Mouse (Mus musculus) gonadal fat pad, adult 2 months (tissue): ENCODE data around the gene Zfyve28. TPM values are rescaled to one million over a fixed set of nuclear protein-coding genes. Genes with fewer than 3 reads are reported as not detected.

Experiments used
- DNase-seq: peaks from one replicate; pipeline ENCODE4 v3.0.0-alpha.2; 2012; ENCODE audit warnings: low read depth
- polyA plus RNA-seq: library from polyadenylated mRNA; depleted of rRNA; stranded (reverse); fragments of >200 nt; gene quantifications from 2 replicates; pipeline ENCODE4 v1.2.3, GENCODE M21; 2012

Gene Zfyve28
- polyA plus RNA-seq, 1 experiment: 5.1 TPM

DNA sequence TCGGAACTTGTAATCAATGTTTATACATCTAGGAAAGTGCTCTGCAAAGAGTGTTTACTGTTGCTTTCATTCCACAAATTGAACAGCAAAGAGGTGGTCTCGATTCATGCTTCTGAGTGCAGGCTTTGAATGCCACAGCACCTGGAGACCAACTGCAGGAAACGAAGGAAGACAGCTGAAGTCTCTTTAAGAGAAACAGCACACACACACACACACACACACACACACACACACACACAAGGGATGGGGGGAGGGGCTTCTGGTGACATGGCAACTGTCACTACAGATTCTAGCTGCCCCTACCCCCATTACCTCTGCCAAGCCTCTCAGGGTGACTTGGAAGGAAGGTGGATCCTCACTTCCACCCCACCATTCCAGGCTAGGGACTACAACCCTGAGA is 80.7 kb downstream of the Zfyve28 start:
- DNase-seq: no peak

- DNase-seq: no peak
These were observed 82.5 kb downstream of the Zfyve28 start for GRCm38 (mm10) chr5:34205788-34206187.

DNA sequence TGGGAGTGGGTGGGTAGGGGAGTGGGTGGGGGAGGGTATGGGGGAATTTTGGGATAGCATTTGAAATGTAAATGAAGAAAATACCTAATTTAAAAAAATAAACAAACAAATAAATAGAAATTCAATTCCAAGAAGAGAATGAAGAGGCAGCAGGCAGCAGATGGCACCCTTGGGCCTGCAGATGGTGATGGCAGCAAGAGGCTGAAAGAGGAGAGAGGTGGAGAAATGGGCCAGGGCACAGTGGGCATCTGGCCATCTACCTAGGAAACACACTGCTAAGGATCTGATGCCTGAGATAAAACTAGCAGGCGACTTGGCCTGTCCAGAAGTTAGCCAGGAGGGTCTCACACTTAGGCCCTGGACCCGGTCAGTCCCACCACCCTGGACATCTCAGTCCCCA is 83.3 kb downstream of the Zfyve28 start:
- DNase-seq: no peak

- DNase-seq: no peak
These were observed 86.2 kb downstream of the Zfyve28 start for GRCm38 (mm10) chr5:34202006-34202405.

DNA sequence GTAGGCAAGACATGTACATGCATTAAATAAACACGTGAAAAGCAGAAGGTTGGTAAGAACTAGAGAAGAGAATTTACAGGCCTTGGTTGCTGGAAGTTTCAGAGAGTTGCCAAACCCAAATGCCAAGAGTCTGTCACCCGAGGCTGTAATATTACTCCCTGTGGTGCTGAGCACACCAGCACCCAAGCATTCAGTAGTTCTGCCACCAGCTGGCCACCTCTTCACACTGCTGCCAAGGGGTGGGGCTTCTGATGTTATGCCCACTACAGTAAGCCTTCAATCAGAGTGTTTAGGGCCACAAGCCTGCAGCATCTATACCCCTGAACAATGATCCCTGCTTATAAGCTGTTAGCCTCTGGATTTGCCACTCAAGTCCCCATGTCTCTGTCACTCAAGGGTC is 86.9 kb downstream of the Zfyve28 start:
- no peak for DNase-seq

- no peak for DNase-seq
These were observed 89.6 kb downstream of the Zfyve28 start for GRCm38 (mm10) chr5:34198615-34199014.

- no peak for DNase-seq
These were observed 91.0 kb downstream of the Zfyve28 start for GRCm38 (mm10) chr5:34197243-34197642.

GRCm38 (mm10) chr5:34196423-34196822 is 91.8 kb downstream of the Zfyve28 start:
- DNase-seq: no peak

DNA sequence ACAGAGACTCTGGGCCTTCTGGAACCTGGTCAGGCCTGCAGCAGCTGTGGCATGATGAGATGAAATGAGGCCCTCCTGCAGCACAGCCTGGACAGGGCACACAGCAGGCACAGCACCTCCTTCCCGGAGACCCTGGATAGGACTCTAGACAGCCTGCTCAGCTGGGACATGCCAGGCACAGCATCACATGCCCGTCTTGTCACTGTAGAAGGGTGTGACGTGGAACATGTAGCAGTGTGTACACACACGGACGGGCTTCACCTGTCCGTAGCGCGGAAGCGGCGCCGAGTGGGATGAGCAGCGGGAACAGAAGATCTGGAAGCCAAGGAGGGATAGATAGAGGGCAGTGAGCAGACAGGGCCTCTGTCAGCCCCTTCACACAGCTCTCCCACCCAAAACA is 92.5 kb downstream of the Zfyve28 start:
- no peak for DNase-seq

DNA sequence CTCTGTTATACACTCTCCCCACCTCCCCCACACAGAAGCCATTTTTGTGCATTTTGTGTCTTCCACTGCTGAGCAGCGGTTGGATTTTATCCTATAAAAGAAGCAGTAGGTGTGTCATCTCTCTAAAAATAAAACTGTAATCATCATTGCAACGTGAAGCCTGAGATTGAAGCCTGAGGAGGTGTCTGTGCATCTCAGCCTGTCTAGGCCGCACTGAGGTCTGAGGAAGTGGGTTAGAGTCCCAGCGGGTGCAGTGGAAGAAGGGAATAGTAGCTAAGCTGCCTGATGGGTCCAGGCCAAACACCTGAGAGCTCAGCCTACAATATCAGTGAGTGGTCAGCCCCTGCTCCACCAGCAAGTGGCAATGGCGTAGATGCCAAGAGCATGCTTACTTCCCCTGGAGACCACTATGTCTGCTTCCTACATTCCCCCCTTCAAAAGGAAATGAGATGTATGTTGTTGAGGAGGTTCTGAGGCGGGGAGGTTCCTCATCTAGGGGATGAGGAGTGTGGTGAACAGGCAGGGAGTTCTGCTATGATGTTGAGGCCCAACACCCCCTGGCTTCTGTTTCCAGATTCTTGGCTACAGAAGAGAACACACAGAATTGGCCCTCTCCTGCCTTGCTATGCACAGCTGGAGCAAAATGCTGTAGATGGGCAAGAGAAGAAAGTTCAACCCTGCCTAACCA is 93.1 kb downstream of the Zfyve28 start:
- DNase-seq: no peak

GRCm38 (mm10) chr5:34194426-34194825 is 93.8 kb downstream of the Zfyve28 start:
- DNase-seq: no peak

GRCm38 (mm10) chr5:34191843-34192242 is 96.4 kb downstream of the Zfyve28 start:
- no peak for DNase-seq

DNA sequence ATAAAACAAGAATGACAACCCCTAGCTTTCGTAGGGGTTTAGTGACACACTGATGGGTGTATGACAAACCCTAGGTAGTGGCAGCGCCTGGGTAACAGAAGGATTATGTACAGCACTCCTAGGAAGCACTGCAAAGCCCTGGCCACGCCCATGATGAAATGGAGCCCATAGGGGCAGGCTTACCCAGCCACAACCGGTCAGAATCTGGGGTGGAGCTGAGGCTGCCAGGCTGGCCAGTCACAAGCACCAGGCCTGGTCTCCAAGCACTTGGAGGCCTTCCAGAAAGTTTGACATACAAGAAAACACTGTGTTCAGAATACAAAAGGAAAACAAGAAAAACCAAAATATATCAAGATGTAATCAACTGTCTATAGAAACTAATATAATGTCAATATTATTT is 97.2 kb downstream of the Zfyve28 start:
- no peak for DNase-seq

- no peak for DNase-seq
These were observed 98.7 kb downstream of the Zfyve28 start for GRCm38 (mm10) chr5:34189521-34189920.

- DNase-seq: no peak
These were observed 99.4 kb downstream of the Zfyve28 start for GRCm38 (mm10) chr5:34188856-34189255.

GRCm38 (mm10) chr5:34187601-34188316 is 100.5 kb downstream of the Zfyve28 start, which contains the start of gene Mxd4:
Mxd4 (minus strand) TSS chr5:34187720.
- peak; percentile 98 for DNase-seq

DNA sequence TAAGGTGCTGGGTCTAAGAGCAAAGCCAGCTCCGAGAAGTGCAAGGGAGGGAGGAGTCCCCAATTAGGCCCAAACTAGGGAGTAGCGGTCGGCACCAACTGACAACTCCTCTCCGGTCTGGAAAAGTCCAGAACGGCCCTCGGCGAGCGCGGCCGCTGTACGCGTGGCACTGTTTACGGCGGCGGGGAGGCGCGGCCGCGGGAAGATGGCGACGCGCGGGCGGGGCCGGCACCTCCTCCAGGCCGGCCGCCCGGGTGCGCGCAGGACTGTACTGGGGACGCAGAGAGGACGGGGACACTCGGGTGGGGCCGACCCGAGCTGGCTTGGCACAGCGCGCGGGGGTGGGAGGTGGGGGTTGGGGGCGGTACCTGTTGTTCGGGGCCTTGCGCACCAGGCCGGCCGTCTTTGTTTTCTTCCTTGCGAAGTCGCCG is 101.3 kb downstream of the Zfyve28 start:
- no peak for DNase-seq

- DNase-seq: no peak
These were observed 101.9 kb downstream of the Zfyve28 start for GRCm38 (mm10) chr5:34186391-34186790.

DNA sequence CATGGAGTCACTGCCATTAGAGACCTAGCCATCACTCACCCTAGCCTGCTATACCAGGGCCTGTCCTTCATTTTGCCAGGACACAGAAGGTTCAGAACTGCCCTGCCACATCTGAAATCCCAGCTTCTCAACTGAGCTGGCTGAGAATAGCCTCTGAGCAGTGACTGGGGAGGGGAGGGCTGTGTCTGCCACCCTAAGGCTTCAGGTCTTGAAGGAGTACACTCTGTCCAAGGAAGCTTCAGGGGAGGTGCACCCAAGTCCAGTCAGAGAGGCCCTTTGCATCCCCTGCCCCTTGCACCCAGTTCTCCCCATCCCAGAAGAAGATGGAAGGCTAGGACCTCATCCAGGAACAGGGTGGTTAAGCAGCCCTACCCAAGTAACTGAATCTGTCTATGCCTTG is 102.5 kb downstream of the Zfyve28 start:
- no peak for DNase-seq

GRCm38 (mm10) chr5:34185051-34185580 is 103.1 kb downstream of the Zfyve28 start:
- no peak for DNase-seq

DNA sequence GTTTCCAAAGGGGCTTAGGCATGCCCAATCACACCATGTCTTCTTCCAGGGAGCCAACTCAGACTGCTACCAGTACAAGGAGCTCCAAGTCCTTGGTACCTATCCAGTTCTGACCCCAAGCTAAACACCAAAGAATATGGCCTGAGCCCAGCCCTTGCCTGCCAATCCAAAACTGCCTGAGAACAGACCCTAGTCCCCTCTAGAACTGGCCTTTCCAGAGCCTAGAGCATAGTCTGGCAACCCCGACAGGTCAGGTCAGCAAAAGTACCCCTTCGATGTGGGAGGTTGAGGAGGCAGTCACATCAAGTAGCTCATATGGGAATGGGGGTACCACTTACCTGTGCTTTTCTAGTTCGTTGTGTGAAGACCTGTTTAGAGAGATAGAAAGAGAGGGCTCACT is 104.3 kb downstream of the Zfyve28 start:
- no peak for DNase-seq

- no peak for DNase-seq
These were observed 104.9 kb downstream of the Zfyve28 start for GRCm38 (mm10) chr5:34183156-34183880.
